Mouse (Mus musculus) C2C12 (cell line): Measurements from ENCODE around the gene Slc25a12.

Experiments used
- CEBPB ChIP-seq: IDR thresholded peaks from one replicate; pipeline ENCODE4 v1.6.1; 2011; ENCODE audit warnings: low read depth, mild to moderate bottlenecking, control low read depth, moderate library complexity
- CTCF ChIP-seq: IDR thresholded peaks from one replicate; pipeline ENCODE4 v1.5.1; 2011; ENCODE audit not compliant: control insufficient read depth, insufficient read depth, insufficient read length
- FOSL1 ChIP-seq: IDR thresholded peaks from one replicate; pipeline ENCODE4 v1.8.0; 2011; ENCODE audit warnings: mild to moderate bottlenecking, low read length; ENCODE audit not compliant: poor library complexity, insufficient read depth, severe bottlenecking
- MAX ChIP-seq: IDR thresholded peaks from one replicate; pipeline ENCODE4 v1.6.1; 2011; ENCODE audit warnings: mild to moderate bottlenecking, control low read depth
- MYOD1 ChIP-seq: IDR thresholded peaks from one replicate; pipeline ENCODE4 v1.6.1; 2011; ENCODE audit warnings: low read depth; ENCODE audit not compliant: control insufficient read depth, insufficient read length
- MYOG ChIP-seq: IDR thresholded peaks from one replicate; pipeline ENCODE4 v1.6.1; 2011; ENCODE audit not compliant: control insufficient read depth, insufficient read length; ENCODE audit errors: extremely low read depth
- USF1 ChIP-seq: IDR thresholded peaks from one replicate; pipeline ENCODE4 v1.6.1; 2011; ENCODE audit warnings: low read depth, mild to moderate bottlenecking, control low read depth, moderate library complexity

DNA sequence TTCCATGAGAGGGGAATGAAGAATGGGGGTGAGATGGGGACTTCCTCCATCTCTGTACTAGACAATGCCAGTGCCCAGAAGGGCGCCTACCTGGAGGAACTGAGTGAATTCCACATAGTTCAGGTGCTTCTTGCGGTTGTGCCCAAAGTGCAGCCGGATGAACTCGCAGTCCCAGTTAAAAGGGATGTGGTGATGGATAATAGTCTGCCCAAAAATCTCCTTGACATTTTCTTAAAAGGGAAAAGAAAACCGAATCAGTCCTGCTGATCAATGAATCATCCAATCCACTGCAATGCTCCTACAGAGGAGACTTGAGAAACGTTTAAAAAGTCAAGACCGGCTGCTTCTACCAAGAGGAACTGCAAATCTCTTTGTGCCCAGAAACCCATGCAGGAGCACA, 43.7 kb downstream of the Slc25a12 start:
- TF ChIP-seq CTCF (no peak), MAX (no peak), CEBPB (no peak), USF1 (no peak), MYOG (no peak), MYOD1 (no peak), FOSL1 (no peak)
